Mouse (Mus musculus): ENCODE results near the gene Mia2. TPM values are rescaled to one million over a fixed set of nuclear protein-coding genes. Genes with fewer than 3 reads are reported as not detected.
"Not testable (repeated sequence)": the region's sequence is repeated elsewhere in the genome, so short reads cannot be mapped to it uniquely, and the experiment has no call there.

The Mia2 gene
- total RNA-seq, 2 experiments from 2014 or later: 136 to 174 TPM

DNA sequence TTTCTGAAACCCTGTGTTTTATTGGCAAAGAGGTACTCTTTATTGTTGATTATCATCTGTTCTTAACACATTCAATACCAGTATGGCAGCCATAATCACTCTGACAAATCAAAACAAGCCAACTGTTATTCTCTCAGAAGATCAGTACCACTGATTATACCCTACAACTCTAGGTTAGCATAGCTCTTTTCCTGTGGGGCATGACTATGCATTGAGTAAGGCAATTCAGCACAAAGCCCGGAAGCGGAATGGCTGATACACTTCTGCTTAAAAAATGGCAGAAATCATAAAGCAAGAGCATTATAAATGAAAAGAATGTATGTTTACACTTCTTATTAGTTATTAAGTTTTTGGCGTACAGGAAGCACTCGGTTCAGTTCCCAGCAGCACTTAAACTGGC lies 120.6 kb downstream of the Mia2 start:
- no peak for ATAC-seq (replicated peaks; ENCODE audit: low FRiP score, low TSS enrichment, poor library complexity, severe bottlenecking)

DNA sequence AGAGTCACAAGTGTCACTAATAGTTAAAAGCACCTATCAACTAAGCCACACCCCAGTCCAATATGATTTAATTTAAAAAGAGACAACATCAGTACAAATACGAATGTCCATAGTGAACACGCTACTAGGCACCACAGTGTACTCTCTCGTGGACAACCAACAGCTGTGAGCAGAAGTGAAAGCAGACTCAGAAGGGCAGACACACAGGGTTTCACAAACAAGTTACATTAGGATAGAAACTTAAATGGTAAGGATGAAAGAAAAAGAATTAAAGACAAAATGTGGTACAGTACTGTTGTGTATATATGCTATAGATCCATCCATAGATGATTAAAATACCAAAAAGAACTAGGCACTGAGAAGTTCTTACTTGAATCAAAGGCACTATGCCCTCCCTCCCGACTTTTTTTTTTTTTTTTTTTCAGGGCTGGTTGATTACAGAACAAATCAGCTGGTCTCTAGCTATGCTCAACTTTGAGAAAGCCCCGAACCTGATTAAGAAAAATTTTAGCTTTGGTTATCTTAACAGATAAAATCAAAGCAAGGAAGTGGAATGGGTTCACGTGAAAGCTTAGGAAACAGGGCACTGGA lies 121.2 kb downstream of the Mia2 start:
- no peak for ATAC-seq (replicated peaks; ENCODE audit: low FRiP score, low TSS enrichment, poor library complexity, severe bottlenecking)

DNA sequence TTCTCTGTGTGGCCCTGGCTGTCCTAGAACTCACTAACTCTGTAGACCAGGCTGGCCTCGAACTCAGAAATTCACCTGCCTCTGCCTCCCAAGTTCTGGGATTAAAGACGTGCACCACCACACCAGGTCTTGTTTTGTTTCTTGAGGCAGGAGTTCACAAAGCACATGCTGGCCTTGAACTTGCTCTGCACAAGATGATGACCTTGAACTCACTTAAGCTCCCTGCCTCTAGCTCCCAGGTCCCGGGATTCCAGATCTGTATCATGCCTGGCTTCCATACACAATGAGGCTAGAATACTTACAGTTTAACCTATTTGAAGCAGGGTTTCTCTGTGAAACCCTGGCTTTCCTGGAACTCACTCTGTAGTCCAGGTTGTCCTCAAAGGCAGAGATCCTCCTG lies 121.7 kb downstream of the Mia2 start:
- ATAC-seq (replicated peaks; ENCODE audit: low FRiP score, low TSS enrichment, poor library complexity, severe bottlenecking): no peak

DNA sequence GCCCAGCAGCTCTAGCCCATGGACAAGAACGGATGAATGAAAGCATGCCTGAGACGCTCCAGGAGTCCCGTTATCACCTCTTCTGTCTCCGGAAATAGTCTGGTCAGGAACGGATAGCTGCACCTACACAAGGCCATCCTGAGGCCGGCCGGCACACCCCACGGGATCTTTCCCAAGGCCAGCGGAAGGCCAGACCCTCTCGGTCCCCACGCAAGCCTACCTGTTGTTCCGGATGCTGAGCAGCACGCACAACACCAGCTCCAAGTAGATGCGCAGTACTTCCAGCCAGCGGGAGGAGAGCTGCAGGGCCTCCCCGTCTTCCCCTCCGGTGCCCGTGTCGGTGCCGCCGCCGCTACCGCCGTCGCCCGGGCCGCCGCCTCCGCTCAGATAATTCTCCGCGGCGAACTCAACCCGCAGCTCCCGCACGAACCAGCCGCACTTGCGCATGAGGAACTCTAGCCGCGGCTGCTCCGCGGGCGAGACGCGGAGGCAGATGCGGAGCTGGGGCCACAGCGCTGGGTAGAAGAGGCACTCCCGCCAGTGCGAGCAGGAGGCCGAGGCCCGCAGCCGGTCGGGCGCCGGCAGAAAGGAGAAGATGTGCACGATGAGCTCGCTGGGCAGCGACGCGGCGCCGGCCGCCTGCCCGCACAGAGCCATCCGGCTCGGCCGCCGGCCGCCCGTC lies 123.2 kb downstream of the Mia2 start:
- peak; percentile 6; the same call in 1 of the 2 replicates for ATAC-seq (replicated peaks; ENCODE audit: low FRiP score, low TSS enrichment, poor library complexity, severe bottlenecking)

DNA sequence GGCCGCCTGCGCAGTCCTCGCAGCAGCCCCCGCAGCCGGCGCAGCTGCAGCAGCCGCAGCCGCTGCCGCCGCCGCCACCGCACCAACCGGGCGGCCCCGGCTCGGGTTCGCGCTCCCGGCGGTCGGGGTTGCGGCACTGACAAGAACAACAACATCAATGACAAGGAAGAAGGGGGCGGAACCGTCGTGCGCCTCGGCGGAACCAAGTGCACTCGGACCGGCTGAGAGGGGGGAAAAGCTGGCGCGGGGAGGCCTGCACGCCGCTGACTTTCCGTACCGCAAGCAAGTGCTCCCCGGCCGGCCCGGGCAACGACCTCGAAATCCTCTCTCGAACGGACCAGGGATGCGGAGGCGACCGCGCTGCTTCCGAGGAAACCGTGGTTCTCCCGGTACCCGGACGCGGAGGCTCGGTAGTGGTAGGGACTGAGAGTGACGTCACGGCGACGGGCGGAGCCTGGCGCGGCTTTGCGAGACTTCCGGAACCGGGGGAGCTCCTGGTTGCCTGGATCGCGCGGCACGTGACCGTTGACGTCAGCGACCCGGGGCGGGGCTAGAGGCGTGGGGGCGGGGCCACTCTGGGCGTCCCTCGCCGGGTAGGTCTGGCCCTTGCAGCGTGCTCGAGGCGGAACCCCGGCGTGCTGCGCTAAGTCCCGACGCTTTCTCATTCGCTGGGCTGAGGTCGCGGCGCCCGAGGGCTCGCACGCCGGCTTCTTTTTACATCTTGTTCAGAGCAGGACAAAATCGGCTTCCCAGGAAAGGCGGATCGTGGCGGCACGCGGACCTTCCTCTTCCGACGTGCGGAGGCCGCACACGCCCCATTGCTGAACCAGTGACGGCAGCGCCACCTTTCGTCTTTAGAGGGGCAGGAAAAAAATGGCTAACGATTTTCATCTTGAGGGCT lies 124.0 kb downstream of the Mia2 start, which contains the start of gene Fbxo33:
Gene Fbxo33 (minus strand): TSS at position 401 of the 901 bp plus-strand sequence.
- peak; percentile 93 for ATAC-seq (replicated peaks; ENCODE audit: low FRiP score, low TSS enrichment, poor library complexity, severe bottlenecking)

DNA sequence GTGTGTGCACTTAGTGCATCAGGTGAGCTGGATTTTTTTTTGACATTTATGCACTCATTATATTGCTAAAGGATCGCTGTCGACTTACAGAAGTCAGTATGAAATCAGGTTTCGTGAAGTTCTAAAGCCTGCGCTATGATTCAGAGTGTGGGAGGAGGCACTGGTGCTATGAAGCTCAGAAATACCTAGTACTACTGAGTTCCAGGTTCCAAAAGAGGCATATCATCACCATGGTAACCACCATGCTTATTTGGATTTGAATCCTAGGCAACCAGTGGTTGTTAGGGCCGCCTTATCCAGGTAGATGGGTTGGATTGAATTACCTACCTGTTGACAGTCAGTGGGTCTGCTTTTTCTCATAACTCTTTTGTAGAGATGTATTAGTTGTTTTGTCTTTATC lies 132.8 kb downstream of the Mia2 start:
- ATAC-seq (replicated peaks; ENCODE audit: low FRiP score, low TSS enrichment, poor library complexity, severe bottlenecking): no peak

DNA sequence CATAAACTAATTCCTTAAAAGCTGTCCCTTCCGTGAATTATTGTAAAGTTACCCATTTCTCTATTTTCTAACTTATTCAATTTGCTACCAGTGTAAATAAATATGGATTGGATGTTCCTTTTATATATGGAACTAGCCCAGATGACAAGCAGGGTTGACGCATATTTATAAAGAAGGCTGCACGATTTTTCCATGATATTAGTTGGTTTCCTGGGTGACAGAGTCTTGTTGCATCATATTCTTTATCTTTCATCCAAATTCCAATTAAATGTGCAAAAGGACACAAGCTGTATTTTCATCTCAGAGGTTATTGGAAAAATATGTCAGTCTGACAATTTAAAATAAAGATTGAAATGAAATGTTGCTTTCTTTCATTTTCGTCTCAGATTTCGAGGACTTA lies 142.8 kb downstream of the Mia2 start:
- ATAC-seq (replicated peaks; ENCODE audit: low FRiP score, low TSS enrichment, poor library complexity, severe bottlenecking): no peak

DNA sequence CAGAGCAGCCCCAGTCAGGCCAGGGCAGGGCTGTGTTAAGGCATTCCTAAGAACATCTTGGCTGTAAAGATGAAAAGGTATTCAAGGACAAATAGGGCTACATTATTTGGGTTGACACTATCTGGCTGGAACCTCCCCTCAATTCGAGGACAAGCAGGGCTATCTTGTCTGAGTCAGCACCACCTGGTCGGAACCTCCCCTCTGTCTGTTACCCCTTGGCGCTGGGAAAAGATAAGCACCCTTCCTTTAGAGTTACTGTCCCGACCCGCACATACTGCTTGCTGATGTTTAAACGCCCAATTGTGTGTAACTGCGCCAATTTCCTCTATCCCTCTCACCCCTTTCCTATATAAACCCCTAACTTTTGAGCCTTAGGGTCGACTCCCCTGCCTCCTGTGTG lies 145.4 kb downstream of the Mia2 start:
- not testable (repeated sequence) for ATAC-seq (replicated peaks; ENCODE audit: low FRiP score, low TSS enrichment, poor library complexity, severe bottlenecking)

Other genes with a start within 250 kb of the Mia2 start
- gene Sec23a, start 83.8 kb upstream of the Mia2 start, total RNA-seq (2014; fragmentation: Nextera tagmentation): 9.8 and 13.1 TPM in 2 replicates
- 25.9 and 28.0 TPM in 2 replicates for gene Sec23a, start 83.8 kb upstream of the Mia2 start, total RNA-seq (2017)
- 26.8 and 41.3 TPM in 2 replicates for gene Gemin2, start 82.4 kb upstream of the Mia2 start, total RNA-seq (2014; fragmentation: Nextera tagmentation)
- gene Gemin2, start 82.4 kb upstream of the Mia2 start, total RNA-seq (2017): 23.1 and 28.5 TPM in 2 replicates
- 38.1 and 68.1 TPM in 2 replicates for gene Trappc6b, start 34.3 kb upstream of the Mia2 start, total RNA-seq (2014; fragmentation: Nextera tagmentation)
- gene Trappc6b, start 34.3 kb upstream of the Mia2 start, total RNA-seq (2017): 39.4 and 68.8 TPM in 2 replicates
- 119 and 145 TPM in 2 replicates for gene Pnn, start 28.9 kb upstream of the Mia2 start, total RNA-seq (2014; fragmentation: Nextera tagmentation)
- 135 and 162 TPM in 2 replicates for gene Pnn, start 28.9 kb upstream of the Mia2 start, total RNA-seq (2017)
- 28.1 and 48.0 TPM in 2 replicates for gene Fbxo33, start 123.9 kb downstream of the Mia2 start, total RNA-seq (2014; fragmentation: Nextera tagmentation)
- gene Fbxo33, start 123.9 kb downstream of the Mia2 start, total RNA-seq (2017): 44.1 and 45.7 TPM in 2 replicates

Measured in megakaryocyte-erythroid progenitor cell, adult 5-6 weeks (primary cell).